Mouse (Mus musculus) ES-Bruce4 (cell line): ENCODE results near the gene Serpina1d. TPM values are rescaled to one million over a fixed set of nuclear protein-coding genes. Genes with fewer than 3 reads are reported as not detected.
"Not testable (repeated sequence)": the region's sequence is repeated elsewhere in the genome, so short reads cannot be mapped to it uniquely, and the experiment has no call there.

Experiments used
- H3K27ac ChIP-seq: 2 replicates; pipeline ENCODE4 v1.5.1; 2012; ENCODE audit warnings: low read length, inconsistent platforms; ENCODE audit not compliant: insufficient read depth
- H3K27me3 ChIP-seq: 2 replicates; pipeline ENCODE4 v1.6.1; 2012; ENCODE audit warnings: mild to moderate bottlenecking, low read length, inconsistent platforms; ENCODE audit not compliant: control insufficient read depth, poor library complexity, insufficient read depth, severe bottlenecking
- H3K36me3 ChIP-seq: 2 replicates; pipeline ENCODE4 v1.6.1; 2012; ENCODE audit warnings: inconsistent platforms, mild to moderate bottlenecking, low read length, moderate library complexity; ENCODE audit not compliant: control insufficient read depth, poor library complexity, insufficient read depth, severe bottlenecking
- H3K4me1 ChIP-seq: one replicate; pipeline ENCODE4 v1.8.1; 2011; ENCODE audit warnings: low read length; ENCODE audit not compliant: control insufficient read depth, insufficient read depth
- H3K4me3 ChIP-seq: 2 replicates; pipeline ENCODE4 v1.5.1; 2011; ENCODE audit warnings: low read depth, mild to moderate bottlenecking, low read length
- H3K9ac ChIP-seq: 2 replicates; pipeline ENCODE4 v1.6.1; 2012; ENCODE audit warnings: low read depth, mild to moderate bottlenecking, inconsistent platforms; ENCODE audit not compliant: poor library complexity, severe bottlenecking
- H3K9me3 ChIP-seq: replicated peaks from 2 replicates; pipeline ENCODE4 v1.6.1; 2012; ENCODE audit warnings: mild to moderate bottlenecking, low read length, inconsistent platforms; ENCODE audit not compliant: control insufficient read depth, poor library complexity, insufficient read depth, severe bottlenecking
- polyA plus RNA-seq: library from polyadenylated mRNA; stranded (reverse); fragments of >200 nt; gene quantifications from 2 replicates; pipeline ENCODE4 v1.2.4, GENCODE M21; 2011; ENCODE audit warnings: low read depth; ENCODE audit not compliant: missing spikeins, insufficient read depth, insufficient read length

The Serpina1d gene
- polyA plus RNA-seq, result not detected in 2 replicates

DNA sequence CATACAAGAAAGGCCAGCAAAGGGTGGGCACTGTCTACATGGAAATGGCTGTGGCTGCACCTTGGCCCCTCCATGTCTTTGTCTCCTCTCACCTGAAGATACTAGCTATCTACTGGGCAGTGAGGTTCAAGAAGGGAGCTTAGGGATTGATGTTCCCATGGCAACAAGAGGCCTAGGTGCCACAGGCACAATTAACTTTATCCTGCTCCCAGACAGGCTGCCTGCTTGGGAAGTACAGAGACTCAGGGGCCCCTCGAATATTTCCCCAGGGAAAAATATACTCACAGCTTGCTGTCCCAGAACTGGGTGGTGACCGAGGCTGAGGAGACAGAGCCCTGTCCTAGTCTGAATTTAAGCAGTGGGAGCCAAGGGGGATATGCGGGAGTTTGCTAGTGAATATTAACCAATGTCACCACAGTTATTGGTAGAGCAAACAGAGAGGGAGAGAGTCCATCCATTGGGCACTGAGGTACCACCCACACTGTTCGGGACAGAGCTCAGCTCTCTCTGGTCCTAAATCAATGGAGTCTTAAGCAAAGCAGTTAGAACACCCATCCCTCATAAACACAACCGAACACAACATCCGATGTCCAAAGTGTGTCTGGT lies at the start of gene Serpina1d:
Serpina1d (minus strand) TSS at position 347 of the 606 bp plus-strand sequence.
- H3K4me3 ChIP-seq, H3K9me3 ChIP-seq, H3K9ac ChIP-seq, H3K4me1 ChIP-seq, H3K27me3 ChIP-seq, H3K36me3 ChIP-seq, H3K27ac ChIP-seq: not testable (repeated sequence)

DNA sequence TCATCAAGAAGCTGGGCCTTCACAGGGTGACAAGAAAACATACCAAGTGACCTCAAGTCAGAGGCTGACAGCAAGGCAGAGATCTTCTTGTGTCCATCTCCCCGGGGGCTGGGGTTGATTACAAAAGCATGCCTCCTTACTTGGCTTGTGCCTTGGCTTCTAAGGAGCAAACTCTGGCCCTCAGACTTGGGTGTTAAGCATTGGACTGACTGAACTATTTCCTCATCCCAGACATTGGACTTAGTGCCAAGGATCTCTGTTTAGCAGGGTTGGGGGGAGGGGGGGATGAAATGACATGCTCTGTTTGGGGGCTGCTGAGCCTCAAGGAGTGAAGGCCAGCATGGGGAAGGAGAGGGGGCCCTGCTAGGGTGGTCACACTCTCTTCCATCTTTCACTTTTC lies 2.8 kb downstream of the Serpina1d start:
- H3K27ac ChIP-seq, H3K36me3 ChIP-seq, H3K4me3 ChIP-seq, H3K4me1 ChIP-seq, H3K27me3 ChIP-seq, H3K9me3 ChIP-seq, H3K9ac ChIP-seq: not testable (repeated sequence)

DNA sequence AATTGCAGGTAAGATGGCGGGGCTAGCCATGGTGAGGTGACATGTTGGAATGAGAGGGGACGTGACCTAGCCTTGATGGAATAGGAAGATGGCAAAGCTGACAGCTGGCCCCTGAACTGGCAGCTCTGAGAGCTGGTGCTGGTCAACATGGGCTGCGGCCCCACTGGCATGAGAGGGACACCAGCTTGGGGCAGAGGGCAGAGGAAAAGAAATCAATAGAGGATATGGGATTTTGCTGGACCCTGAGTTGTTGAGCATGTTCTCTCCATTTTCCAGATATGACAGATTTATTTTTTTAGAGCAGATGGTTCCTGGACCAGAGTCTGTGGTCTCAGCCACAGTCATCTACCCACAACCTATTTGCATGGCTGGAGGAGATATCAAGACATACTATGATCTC lies 10.3 kb downstream of the Serpina1d start:
- not testable (repeated sequence) for H3K36me3 ChIP-seq, H3K4me3 ChIP-seq, H3K27ac ChIP-seq, H3K9me3 ChIP-seq, H3K27me3 ChIP-seq, H3K4me1 ChIP-seq, H3K9ac ChIP-seq

DNA sequence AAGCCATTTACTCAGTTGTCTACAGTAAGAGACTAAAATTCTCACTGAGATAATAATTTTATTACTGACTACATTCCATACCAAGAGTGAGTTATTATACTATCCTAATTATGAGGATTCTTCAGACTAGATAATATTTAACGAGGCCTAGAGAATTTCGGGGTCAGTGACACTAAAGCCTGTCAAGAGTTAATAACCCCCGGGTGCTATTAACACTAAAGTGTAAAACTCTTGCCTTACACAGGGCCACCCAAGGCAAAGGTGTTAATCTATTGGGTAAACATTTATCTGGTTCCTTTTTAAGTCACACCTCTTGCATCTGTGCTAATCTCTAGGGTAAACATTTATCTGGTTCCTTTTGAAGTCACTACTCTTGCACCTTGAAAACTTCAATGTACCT lies 13.1 kb downstream of the Serpina1d start:
- H3K4me1 ChIP-seq, H3K9me3 ChIP-seq, H3K4me3 ChIP-seq, H3K27me3 ChIP-seq, H3K9ac ChIP-seq, H3K36me3 ChIP-seq, H3K27ac ChIP-seq: not testable (repeated sequence)

DNA sequence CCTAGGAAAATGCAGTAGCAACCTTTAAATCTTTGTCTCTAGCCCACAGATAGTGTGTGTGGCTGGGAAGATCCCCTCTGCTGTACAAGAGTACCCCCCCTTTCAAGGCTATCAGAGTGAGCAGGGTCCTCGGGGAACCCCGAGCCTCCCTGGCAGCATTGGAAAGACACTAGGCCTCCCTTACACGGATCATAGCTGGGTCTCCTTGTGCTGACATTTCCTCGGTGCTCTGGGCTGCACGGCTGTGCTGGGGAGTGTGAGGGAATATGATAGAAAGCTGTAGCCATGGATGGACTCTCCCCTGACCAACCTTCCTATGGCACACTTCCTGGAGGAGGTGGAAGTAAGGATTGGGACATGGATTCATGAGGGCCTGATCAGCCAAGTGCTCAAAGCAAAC lies 27.4 kb downstream of the Serpina1d start:
- H3K4me1 ChIP-seq, H3K27ac ChIP-seq, H3K9ac ChIP-seq, H3K4me3 ChIP-seq, H3K9me3 ChIP-seq, H3K27me3 ChIP-seq, H3K36me3 ChIP-seq: not testable (repeated sequence)

DNA sequence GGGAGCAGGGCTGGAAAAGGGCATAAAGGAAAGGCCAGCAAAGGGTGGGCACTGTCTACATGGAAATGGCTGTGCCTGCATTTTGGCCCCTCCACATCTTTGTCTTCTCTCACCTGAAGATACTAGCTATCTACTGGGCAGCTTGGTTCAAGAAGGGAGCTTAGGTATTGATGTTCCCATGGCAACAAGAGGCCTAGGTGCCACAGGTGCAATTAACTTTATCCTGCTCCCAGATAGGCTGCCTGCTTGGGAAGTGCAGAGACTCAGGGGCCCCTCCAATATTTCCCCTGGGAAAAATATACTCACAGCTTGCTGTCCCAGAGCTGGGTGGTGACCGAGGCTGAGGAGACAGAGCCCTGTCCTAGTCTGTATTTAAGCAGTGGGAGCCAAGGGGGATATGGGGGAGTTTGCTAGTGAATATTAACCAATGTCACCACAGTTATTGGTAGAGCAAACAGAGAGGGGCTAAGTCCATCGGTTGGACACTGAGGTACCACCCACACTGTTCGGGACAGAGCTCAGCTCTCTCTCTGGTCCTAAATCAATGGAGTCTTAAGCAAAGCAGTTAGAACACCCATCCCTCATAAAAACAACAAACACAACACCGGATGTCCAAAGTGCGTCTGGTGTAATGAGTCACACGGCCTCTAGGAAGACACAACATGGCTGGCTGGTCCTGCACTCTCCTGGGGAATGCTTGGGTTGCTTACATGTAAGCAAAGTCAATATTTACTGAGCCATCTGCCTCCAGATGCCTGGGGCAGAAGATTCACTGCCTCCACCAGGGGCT lies 35.4 kb downstream of the Serpina1d start:
- H3K27ac ChIP-seq, H3K9me3 ChIP-seq, H3K4me1 ChIP-seq, H3K9ac ChIP-seq, H3K36me3 ChIP-seq, H3K27me3 ChIP-seq, H3K4me3 ChIP-seq: not testable (repeated sequence)

DNA sequence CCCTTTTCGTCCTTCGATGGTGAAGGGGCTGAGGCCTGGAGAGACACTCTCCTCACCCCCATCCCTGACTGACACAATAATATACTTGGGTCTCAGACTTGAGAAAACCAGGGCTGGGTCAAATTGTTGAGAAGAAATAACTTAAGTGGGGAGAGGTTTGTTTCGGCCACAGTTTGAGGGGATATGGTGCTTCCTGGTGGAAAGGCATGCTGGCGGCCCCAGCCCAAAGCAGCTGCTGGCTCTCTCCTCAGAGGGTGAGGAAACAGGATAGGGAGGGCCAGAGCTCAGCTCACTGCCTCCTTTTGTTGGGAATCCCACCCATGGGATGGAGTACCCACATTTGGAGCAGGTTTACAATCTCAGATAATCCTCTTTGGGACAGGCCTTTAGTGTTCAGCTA lies 37.8 kb downstream of the Serpina1d start:
- H3K4me3 ChIP-seq, H3K9ac ChIP-seq, H3K4me1 ChIP-seq, H3K27ac ChIP-seq, H3K9me3 ChIP-seq, H3K36me3 ChIP-seq, H3K27me3 ChIP-seq: not testable (repeated sequence)

DNA sequence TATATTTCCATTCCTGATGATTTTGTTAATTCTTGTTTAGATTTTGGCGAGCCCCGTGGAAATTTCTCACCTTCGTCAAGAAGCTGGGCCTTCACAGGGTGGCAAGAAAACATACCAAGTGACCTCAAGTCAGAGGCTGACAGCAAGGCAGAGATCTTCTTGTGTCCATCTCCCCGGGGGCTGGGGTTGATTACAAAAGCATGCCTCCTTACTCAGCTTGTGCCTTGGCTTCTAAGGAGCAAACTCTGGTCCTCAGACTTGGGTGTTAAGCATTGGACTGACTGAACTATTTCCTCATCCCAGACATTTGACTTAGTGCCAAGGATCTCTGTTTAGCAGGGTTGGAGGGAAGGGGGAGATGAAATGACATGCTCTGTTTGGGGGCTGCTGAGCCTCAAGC lies 38.3 kb downstream of the Serpina1d start:
- H3K36me3 ChIP-seq, H3K9ac ChIP-seq, H3K4me3 ChIP-seq, H3K27me3 ChIP-seq, H3K9me3 ChIP-seq, H3K27ac ChIP-seq, H3K4me1 ChIP-seq: not testable (repeated sequence)
